Mouse (Mus musculus) midbrain, embryonic 13.5 days (tissue): ENCODE results near the gene Zfp414. TPM values are rescaled to one million over a fixed set of nuclear protein-coding genes. Genes with fewer than 3 reads are reported as not detected.

Experiments
- ATAC-seq: fragments of 200-750 bp; cut with Nextera tagmentation; 2 replicates; pipeline ENCODE4 v1.8.0; 2017; ENCODE audit warnings: mild to moderate bottlenecking, moderate TSS enrichment, moderate library complexity
- H3K27ac ChIP-seq: fragments of 300-500 bp; sonication (generic); 2 replicates; pipeline ENCODE4 v1.5.1; 2015; ENCODE audit warnings: inconsistent platforms, mild to moderate bottlenecking, moderate library complexity
- H3K27me3 ChIP-seq: fragments of 300-500 bp; sonication (generic); 2 replicates; pipeline ENCODE4 v1.6.1; 2015; ENCODE audit warnings: mild to moderate bottlenecking, inconsistent platforms
- H3K36me3 ChIP-seq: fragments of 300-500 bp; sonication (generic); 2 replicates; pipeline ENCODE4 v1.6.1; 2015; ENCODE audit warnings: mild to moderate bottlenecking, inconsistent platforms
- H3K4me1 ChIP-seq: fragments of 300-500 bp; sonication (generic); replicated peaks from 2 replicates; pipeline ENCODE4 v1.6.1; 2015; ENCODE audit warnings: inconsistent platforms
- H3K4me2 ChIP-seq: fragments of 300-500 bp; sonication (generic); replicated peaks from 2 replicates; pipeline ENCODE4 v1.6.1; 2015; ENCODE audit warnings: moderate library complexity, mild to moderate bottlenecking, inconsistent platforms
- H3K4me3 ChIP-seq: fragments of 300-500 bp; sonication (generic); replicated peaks from 2 replicates; pipeline ENCODE4 v1.5.1; 2015; ENCODE audit warnings: mild to moderate bottlenecking, inconsistent platforms
- H3K9ac ChIP-seq: fragments of 300-500 bp; sonication (generic); replicated peaks from 2 replicates; pipeline ENCODE4 v1.6.1; 2015; ENCODE audit warnings: mild to moderate bottlenecking, inconsistent platforms
- H3K9me3 ChIP-seq: fragments of 300-500 bp; sonication (generic); 2 replicates; pipeline ENCODE4 v1.6.1; 2016; ENCODE audit warnings: mild to moderate bottlenecking, inconsistent platforms
- WGBS: fragments of 180-500 bp; shearing (Covaris S2); methylation state at CpG from one replicate; pipeline ENCODE4 v1.1.7; 2015; 5-methylcytosine and 5-hydroxymethylcytosine counted together
- polyA plus RNA-seq: library from polyadenylated mRNA; unstranded; fragments of >200 nt; fragmentation: Nextera tagmentation; extraction: Ambion mirVana; gene quantifications from 2 replicates; pipeline ENCODE4 v1.2.1, GENCODE M21; 2015

Gene Zfp414
- polyA plus RNA-seq, 1 experiment from 2014 or later = 68.0 TPM

- Histone ChIP-seq H3K9ac (no peak overlapping the region), H3K4me2 (no peak overlapping the region), H3K27me3 (no peaks in the 10 kb centered on the region), H3K4me1 (peaks cover 12% of the 10 kb centered on the region; the same call in 1 of the 2 replicates), H3K9me3 (no peaks in the 10 kb centered on the region), H3K36me3 (peaks cover 31% of the 10 kb centered on the region), H3K4me3 (no peak overlapping the region), H3K27ac (no peak overlapping the region)
- WGBS = 91% methylated on average over 3 of the region's 3 CpGs
- no peak for ATAC-seq
Observed at GRCm38 (mm10) chr17:33669681-33670080, 40.8 kb downstream of the Zfp414 start.

- peaks cover 17% of the 10 kb centered on the region for H3K36me3 ChIP-seq
- H3K4me1 ChIP-seq = peaks cover 24% of the 10 kb centered on the region
- no peaks in the 10 kb centered on the region for H3K9me3 ChIP-seq
- 71% methylated on average over 1 of the region's 1 CpGs for WGBS
- no peak overlapping the region for H3K4me2 ChIP-seq
- no peak overlapping the region for H3K4me3 ChIP-seq
- no peak overlapping the region for H3K9ac ChIP-seq
- no peaks in the 10 kb centered on the region for H3K27me3 ChIP-seq
- H3K27ac ChIP-seq = no peak overlapping the region
- no peak for ATAC-seq
Observed at GRCm38 (mm10) chr17:33673837-33674236, 44.9 kb downstream of the Zfp414 start.

- Histone ChIP-seq H3K4me1 (peaks cover 31% of the 10 kb centered on the region), H3K36me3 (peaks cover 17% of the 10 kb centered on the region), H3K9me3 (no peaks in the 10 kb centered on the region), H3K4me3 (no peak overlapping the region), H3K27me3 (no peaks in the 10 kb centered on the region), H3K9ac (no peak overlapping the region), H3K27ac (no peak overlapping the region), H3K4me2 (no peak overlapping the region)
- ATAC-seq = no peak
Observed at GRCm38 (mm10) chr17:33675452-33675851, 46.6 kb downstream of the Zfp414 start.

GRCm38 (mm10) chr17:33676086-33676485 lies 47.2 kb downstream of the Zfp414 start:
- 93% methylated on average over 2 of the region's 2 CpGs for WGBS
- peaks cover 17% of the 10 kb centered on the region for H3K36me3 ChIP-seq

GRCm38 (mm10) chr17:33678771-33679170 lies 49.9 kb downstream of the Zfp414 start:
- Histone ChIP-seq H3K4me3 (no peak overlapping the region), H3K9me3 (no peaks in the 10 kb centered on the region)
- ATAC-seq = no peak

More at GRCm38 (mm10) chr17:33676086-33676485, 47.2 kb downstream of the Zfp414 start:
- no peaks in the 10 kb centered on the region for H3K27me3 ChIP-seq
- H3K4me3 ChIP-seq = no peak overlapping the region
- no peaks in the 10 kb centered on the region for H3K9me3 ChIP-seq
- peaks cover 33% of the 10 kb centered on the region for H3K4me1 ChIP-seq
- ATAC-seq = no peak
- H3K9ac ChIP-seq = no peak overlapping the region
- no peak overlapping the region for H3K27ac ChIP-seq
- H3K4me2 ChIP-seq = no peak overlapping the region

More at GRCm38 (mm10) chr17:33678771-33679170, 49.9 kb downstream of the Zfp414 start:
- peaks cover 17% of the 10 kb centered on the region for H3K36me3 ChIP-seq
- peaks cover 57% of the 10 kb centered on the region for H3K4me1 ChIP-seq
- no peak overlapping the region for H3K27ac ChIP-seq
- H3K27me3 ChIP-seq = no peaks in the 10 kb centered on the region
- no peak overlapping the region for H3K9ac ChIP-seq
- no peak overlapping the region for H3K4me2 ChIP-seq

Other genes with a start within 250 kb of the Zfp414 start
- gene Zfp101, start 234.4 kb upstream of the Zfp414 start, polyA plus RNA-seq = 19.5 and 20.5 TPM in 2 replicates
- not detected in 2 replicates for gene Actl9, start 196.2 kb upstream of the Zfp414 start, polyA plus RNA-seq
- gene Adamts10, start 104.9 kb upstream of the Zfp414 start, polyA plus RNA-seq = 45.6 and 47.9 TPM in 2 replicates
- gene Myo1f, start 73.4 kb upstream of the Zfp414 start, polyA plus RNA-seq = 1.4 and 2.4 TPM in 2 replicates
- gene Pram1, start 9.0 kb downstream of the Zfp414 start, polyA plus RNA-seq = 0.81 and 0.93 TPM in 2 replicates
- gene Hnrnpm, start 57.8 kb downstream of the Zfp414 start, polyA plus RNA-seq = 283 and 294 TPM in 2 replicates
- gene March2, start 89.6 kb downstream of the Zfp414 start, polyA plus RNA-seq = 54.4 and 55.8 TPM in 2 replicates
- gene Rab11b, start 131.4 kb downstream of the Zfp414 start, polyA plus RNA-seq = 534 and 547 TPM in 2 replicates
- 14.3 and 17.1 TPM in 2 replicates for gene Angptl4, start 152.7 kb downstream of the Zfp414 start, polyA plus RNA-seq
- 28.6 and 36.2 TPM in 2 replicates for gene Kank3, start 181.4 kb downstream of the Zfp414 start, polyA plus RNA-seq
- gene Rps28, start 195.5 kb downstream of the Zfp414 start, polyA plus RNA-seq = 704 and 707 TPM in 2 replicates
- gene Ndufa7, start 195.5 kb downstream of the Zfp414 start, polyA plus RNA-seq = 482 and 516 TPM in 2 replicates
- gene Cd320, start 214.0 kb downstream of the Zfp414 start, polyA plus RNA-seq = 64.0 and 66.9 TPM in 2 replicates
- gene Gm7029, start 244.7 kb downstream of the Zfp414 start, polyA plus RNA-seq = not detected in 2 replicates